Mouse (Mus musculus): Measurements from ENCODE around the gene Olfm2. TPM values are rescaled to one million over a fixed set of nuclear protein-coding genes. Genes with fewer than 3 reads are reported as not detected.

The Olfm2 gene
- polyA plus RNA-seq, 1 experiment from 2014 or later = 13.8 TPM

DNA sequence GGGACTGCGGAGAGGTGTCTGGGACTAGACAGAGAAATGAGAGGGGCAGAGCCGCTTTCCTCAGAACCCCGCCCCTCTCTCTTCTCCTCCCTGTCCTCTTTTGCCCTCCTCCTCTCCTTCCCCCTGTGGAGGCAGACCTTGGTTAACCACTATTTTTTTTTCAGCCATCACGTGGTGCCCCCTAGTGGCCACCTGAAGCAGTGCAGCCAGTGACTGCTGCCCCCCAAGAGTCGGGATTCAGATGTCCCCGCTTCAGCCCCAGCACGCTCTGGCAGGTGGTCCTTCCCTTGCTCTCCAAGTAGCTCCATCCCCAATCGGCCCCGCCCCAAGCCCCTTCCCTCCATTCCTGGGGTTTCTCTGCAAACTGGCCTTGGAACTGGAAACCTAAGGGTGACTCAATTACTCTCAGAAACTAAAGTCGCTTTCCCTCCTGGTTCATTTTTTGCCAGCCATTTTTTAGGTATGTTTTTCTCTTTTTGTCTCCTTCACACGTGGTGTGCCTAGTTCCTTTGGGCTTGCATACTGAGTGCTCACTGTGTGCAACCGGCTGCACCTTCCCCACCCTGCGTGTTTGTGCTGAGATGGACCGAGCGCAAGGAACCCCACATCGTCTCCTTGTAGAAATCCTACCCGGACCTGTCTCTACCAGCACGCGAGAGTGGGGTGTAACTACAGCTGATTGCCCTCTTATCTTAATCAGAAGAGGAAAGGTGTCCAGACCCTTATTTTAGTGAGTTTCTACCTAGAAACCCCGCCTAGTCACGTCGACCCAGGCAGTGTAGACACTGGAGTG, 2.0 kb downstream of the Olfm2 start:
- Histone ChIP-seq H3K4me3 (replicated peaks) (no peak overlapping the region), H3K4me2 (replicated peaks) (no peak overlapping the region), H3K36me3 (no peaks in the 10 kb centered on the region), H3K4me1 (peaks cover 22% of the 10 kb centered on the region), H3K27ac (replicated peaks) (no peak overlapping the region), H3K27me3 (peaks cover 44% of the 10 kb centered on the region), H3K9ac (no peak overlapping the region), H3K9me3 (replicated peaks) (no peaks in the 10 kb centered on the region)
- 12% methylated on average over 22 of the region's 22 CpGs for WGBS
- ATAC-seq (ENCODE audit: insufficient number of reproducible peaks, low FRiP score, low TSS enrichment, low read depth) = no peak

DNA sequence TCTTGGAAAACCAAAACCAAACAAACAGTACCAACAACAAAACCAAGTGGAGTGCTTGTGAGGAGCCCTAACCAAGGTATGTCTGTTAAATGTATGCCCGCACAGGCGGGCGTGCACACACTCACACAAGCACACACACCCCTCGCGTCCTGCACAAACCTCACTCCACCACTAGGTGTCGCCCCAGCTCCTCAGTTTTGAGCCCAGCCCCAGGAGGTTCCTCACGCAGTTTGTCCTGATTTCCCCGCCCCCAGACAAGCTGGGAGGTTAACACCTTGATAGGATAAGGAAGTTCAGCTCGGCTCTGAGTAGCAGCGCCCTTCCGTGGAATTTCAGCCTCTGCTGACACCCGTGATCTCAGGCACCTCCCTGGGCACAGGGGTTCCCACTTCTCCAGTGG, 5.7 kb downstream of the Olfm2 start:
- under 1% methylated on average over 12 of the region's 12 CpGs for WGBS
- H3K9me3 ChIP-seq (replicated peaks) = no peaks in the 10 kb centered on the region
- no peaks in the 10 kb centered on the region for H3K36me3 ChIP-seq
- peak overlapping the region; percentile 24 for H3K4me3 ChIP-seq (replicated peaks)
- peak overlapping the region; percentile 43 for H3K4me2 ChIP-seq (replicated peaks)
- ATAC-seq (ENCODE audit: insufficient number of reproducible peaks, low FRiP score, low TSS enrichment, low read depth) = peak; percentile 78
- no peak overlapping the region for H3K27ac ChIP-seq (replicated peaks)
- no peak overlapping the region for H3K9ac ChIP-seq
- peaks cover 23% of the 10 kb centered on the region for H3K27me3 ChIP-seq
- peaks cover 11% of the 10 kb centered on the region; the same call in 1 of the 2 replicates for H3K4me1 ChIP-seq

DNA sequence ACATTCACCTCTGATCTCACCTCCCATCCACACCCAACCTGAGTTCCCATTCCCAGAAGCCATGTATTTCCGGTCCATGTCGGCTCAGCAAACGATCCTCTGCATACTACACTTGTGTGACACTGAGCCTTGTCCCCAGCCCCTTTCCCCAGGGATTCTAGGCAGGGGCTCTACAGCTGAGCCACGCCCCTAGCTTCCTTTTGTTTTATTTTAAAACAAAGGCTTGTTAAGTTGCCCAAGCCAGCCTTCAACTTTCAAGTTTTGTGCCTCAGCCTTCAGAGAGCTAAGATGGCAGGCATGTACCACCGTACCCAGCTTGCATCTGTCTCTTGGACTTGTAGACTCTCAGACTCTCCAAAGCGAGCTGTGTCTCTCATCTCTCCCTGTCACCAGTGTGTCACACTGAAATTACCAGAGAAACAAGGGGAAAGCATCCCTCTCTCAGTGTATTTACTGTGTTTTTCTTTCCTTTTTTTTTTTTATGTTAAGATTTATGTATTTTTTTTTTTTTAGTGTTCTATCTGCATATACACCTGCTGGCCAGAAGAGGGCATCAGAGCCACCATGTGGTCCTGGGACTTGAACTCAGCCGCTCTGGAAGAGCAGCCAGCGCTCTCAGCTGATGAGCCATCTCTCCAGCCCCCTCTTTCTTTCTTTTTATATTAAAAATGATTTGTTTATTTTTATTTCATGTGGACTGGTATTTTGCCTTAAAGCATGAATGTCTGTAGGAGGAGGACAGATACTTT, 7.7 kb downstream of the Olfm2 start:
- 44% methylated on average over 8 of the region's 8 CpGs for WGBS
- H3K9ac ChIP-seq = no peak overlapping the region
- H3K4me3 ChIP-seq (replicated peaks) = no peak overlapping the region
- H3K9me3 ChIP-seq (replicated peaks) = no peaks in the 10 kb centered on the region
- no peak overlapping the region for H3K27ac ChIP-seq (replicated peaks)
- no peaks in the 10 kb centered on the region for H3K36me3 ChIP-seq
- no peak overlapping the region for H3K4me2 ChIP-seq (replicated peaks)
- peaks cover 7% of the 10 kb centered on the region; the same call in 1 of the 2 replicates for H3K4me1 ChIP-seq
- no peak for ATAC-seq (ENCODE audit: insufficient number of reproducible peaks, low FRiP score, low TSS enrichment, low read depth)
- peaks cover 3% of the 10 kb centered on the region; the same call in 1 of the 2 replicates for H3K27me3 ChIP-seq

DNA sequence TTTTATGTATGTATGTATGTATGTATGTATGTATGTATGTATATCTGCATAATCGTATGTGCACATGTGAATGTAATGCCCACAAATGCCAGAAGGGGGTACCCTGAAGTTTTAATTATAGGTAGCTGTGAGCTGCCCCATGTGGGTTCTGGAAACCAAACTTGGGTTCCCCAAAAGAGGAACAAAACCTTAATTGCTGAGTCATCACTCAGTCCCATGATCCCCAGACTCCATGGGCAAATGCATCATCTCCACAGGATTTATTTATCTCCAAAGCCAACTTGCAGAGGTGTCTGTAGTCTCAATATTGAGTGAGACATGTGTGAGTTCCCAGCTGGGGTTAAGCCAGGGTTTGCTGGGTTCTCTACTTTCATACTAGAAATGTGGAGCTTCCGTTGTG, 8.9 kb downstream of the Olfm2 start:
- H3K36me3 ChIP-seq = no peaks in the 10 kb centered on the region
- H3K9me3 ChIP-seq (replicated peaks) = no peaks in the 10 kb centered on the region
- no peak overlapping the region for H3K4me2 ChIP-seq (replicated peaks)
- H3K27ac ChIP-seq (replicated peaks) = no peak overlapping the region
- no peak for ATAC-seq (ENCODE audit: insufficient number of reproducible peaks, low FRiP score, low TSS enrichment, low read depth)
- H3K9ac ChIP-seq = no peak overlapping the region
- 90% methylated on average over 2 of the region's 2 CpGs for WGBS
- peaks cover 7% of the 10 kb centered on the region; the same call in 1 of the 2 replicates for H3K4me1 ChIP-seq
- H3K4me3 ChIP-seq (replicated peaks) = no peak overlapping the region
- no peaks in the 10 kb centered on the region for H3K27me3 ChIP-seq

DNA sequence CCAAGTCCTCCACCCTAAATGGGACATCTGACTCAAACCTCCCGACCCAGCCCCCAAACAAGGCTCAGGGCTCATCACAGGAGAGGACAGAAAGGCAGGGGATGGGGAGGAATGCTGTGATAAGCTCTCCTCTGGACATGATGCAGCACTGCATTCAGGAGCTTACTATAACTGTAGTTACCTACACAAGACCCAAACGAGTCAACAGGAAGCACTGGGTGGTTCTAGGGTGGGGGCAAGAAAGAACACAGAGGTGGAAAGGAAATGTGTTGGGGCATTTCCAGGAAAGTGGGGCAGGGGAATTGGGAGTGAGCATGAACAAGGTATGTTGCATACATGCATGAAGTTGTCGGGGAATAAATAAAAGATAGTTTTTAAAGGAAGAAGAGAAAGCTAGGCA, 11.5 kb downstream of the Olfm2 start:
- no peaks in the 10 kb centered on the region for H3K9me3 ChIP-seq (replicated peaks)
- WGBS = 71% methylated on average over 3 of the region's 3 CpGs
- no peak overlapping the region for H3K9ac ChIP-seq
- H3K4me3 ChIP-seq (replicated peaks) = no peak overlapping the region
- H3K27ac ChIP-seq (replicated peaks) = no peak overlapping the region
- no peaks in the 10 kb centered on the region for H3K4me1 ChIP-seq
- H3K36me3 ChIP-seq = no peaks in the 10 kb centered on the region
- H3K27me3 ChIP-seq = no peaks in the 10 kb centered on the region; the same call in 1 of the 2 replicates
- ATAC-seq (ENCODE audit: insufficient number of reproducible peaks, low FRiP score, low TSS enrichment, low read depth) = no peak
- no peak overlapping the region for H3K4me2 ChIP-seq (replicated peaks)

DNA sequence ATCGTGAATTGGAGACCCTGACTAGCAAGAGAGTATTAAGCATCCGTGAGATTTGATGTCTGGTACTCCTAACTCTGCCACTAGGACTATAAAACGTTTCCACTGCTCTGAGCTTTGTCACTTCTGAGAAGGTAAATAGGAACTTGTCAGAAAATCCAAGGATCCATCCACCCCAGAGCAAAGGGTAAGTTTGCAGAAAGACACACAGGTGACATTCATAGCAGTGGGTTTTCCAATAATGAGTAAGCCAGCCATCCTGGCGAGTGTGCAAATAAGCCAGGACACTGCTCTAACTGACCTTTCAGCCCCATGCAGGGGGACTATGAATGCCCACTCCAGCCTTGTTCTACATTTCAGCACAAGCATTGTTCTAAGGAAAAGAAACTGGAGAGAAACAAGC, 14.4 kb downstream of the Olfm2 start:
- Histone ChIP-seq H3K4me3 (replicated peaks) (no peak overlapping the region), H3K4me2 (replicated peaks) (no peak overlapping the region), H3K27ac (replicated peaks) (no peak overlapping the region), H3K4me1 (peaks cover 12% of the 10 kb centered on the region), H3K9me3 (replicated peaks) (no peaks in the 10 kb centered on the region), H3K9ac (no peak overlapping the region), H3K27me3 (peaks cover 27% of the 10 kb centered on the region), H3K36me3 (no peaks in the 10 kb centered on the region)
- ATAC-seq (ENCODE audit: insufficient number of reproducible peaks, low FRiP score, low TSS enrichment, low read depth) = no peak
- WGBS = 69% methylated on average over 4 of the region's 4 CpGs

DNA sequence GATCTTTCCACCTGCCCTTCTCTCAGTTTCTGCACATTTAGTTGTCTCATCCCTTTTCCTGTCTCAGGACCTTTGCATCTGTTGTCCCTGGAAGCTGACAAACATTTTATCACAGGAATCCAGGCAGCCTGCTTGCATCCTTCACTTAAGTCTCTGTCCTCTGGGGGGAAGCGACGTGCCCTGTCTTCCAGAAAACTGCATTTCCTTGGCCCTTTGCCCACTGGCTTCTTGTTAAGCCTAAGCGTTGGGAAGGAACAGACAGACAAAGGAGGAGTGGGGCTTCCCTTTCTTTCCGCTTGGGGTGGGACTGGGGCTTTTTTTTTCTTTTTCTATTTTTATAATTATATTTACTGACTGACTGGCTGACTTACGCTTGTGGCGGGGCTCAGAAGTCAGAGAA, 16.7 kb downstream of the Olfm2 start:
- no peak for ATAC-seq (ENCODE audit: insufficient number of reproducible peaks, low FRiP score, low TSS enrichment, low read depth)
- Histone ChIP-seq H3K9ac (no peak overlapping the region), H3K9me3 (replicated peaks) (no peaks in the 10 kb centered on the region), H3K4me2 (replicated peaks) (no peak overlapping the region), H3K27ac (replicated peaks) (no peak overlapping the region), H3K4me1 (peaks cover 25% of the 10 kb centered on the region), H3K36me3 (no peaks in the 10 kb centered on the region), H3K4me3 (replicated peaks) (no peak overlapping the region), H3K27me3 (peaks cover 50% of the 10 kb centered on the region)
- 24% methylated on average over 6 of the region's 6 CpGs for WGBS

DNA sequence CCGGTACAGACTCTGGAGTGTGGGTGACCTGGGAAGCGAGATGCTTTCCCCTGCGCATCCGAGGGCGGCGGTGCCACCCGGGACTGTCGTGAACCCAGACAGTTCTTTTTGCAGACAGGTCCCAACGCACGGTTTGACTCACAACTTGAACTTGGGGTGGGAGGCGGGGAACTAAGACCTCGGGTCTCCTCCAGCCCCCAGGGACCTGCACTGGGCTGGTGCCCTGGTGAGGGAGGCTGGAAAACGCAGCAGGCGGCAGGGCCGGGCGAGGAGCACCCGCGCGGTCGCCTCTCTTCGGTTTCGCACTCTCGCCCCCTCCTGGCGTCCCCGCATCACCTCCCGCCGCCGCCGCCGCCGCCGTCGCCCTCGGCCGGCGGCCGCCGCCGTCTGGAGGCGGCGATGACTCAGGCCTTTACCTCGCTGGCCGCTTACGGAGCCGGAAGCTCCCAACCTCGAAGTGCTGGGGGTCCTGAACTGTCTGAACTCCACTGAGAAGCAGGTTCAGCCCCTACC, 18.5 kb downstream of the Olfm2 start:
- Histone ChIP-seq H3K27ac (replicated peaks) (no peak overlapping the region), H3K9ac (peak overlapping the region; percentile 31), H3K4me2 (replicated peaks) (peak overlapping the region; percentile 98), H3K4me3 (replicated peaks) (peak overlapping the region; percentile 52), H3K4me1 (peaks cover 25% of the 10 kb centered on the region), H3K9me3 (replicated peaks) (no peaks in the 10 kb centered on the region), H3K27me3 (peaks cover 57% of the 10 kb centered on the region), H3K36me3 (no peaks in the 10 kb centered on the region)
- WGBS = under 1% methylated on average over 46 of the region's 46 CpGs
- 0 out of 2 replicates have a peak, but pooled peaks have one; percentile 37 for ATAC-seq (ENCODE audit: insufficient number of reproducible peaks, low FRiP score, low TSS enrichment, low read depth)

DNA sequence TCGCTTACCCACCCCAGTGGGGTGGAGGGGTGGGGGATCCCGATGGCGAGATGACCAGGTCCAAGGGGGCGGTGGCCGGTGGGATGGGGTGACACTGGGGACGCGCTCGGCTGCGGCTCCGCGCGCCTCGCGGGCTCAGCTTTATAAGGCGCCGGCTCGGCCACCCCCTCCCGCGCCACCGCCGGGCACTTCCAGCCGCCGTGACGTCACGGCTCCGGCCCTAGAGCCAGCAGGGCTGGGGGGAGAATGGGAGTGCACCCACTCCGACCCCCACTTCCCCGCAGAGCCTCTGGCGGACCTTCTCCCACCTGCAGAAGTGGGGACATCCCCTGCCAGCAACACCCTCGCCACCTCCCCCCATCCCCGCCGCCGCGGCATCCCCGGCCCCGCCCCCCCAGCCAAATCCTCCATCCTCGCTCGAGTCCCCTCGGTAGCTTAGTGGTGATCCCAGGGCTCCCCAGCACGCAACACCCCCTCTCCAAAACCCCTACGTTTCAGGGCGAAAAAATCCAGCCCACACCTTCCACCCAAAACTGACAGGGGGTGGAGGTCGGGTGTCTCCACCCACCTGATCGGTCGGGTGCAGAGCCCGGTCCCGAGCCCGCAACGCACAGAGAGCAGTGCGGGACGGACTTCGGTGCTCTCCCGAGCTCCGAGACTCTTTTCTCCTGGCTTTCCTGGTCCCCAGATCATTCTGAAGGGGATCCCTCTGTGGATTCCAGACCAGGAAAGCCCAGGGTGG, 19.1 kb downstream of the Olfm2 start:
- H3K4me3 ChIP-seq (replicated peaks) = peak overlapping the region; percentile 52
- peak overlapping the region; percentile 31 for H3K9ac ChIP-seq
- H3K4me1 ChIP-seq = peaks cover 25% of the 10 kb centered on the region
- no peak for ATAC-seq (ENCODE audit: insufficient number of reproducible peaks, low FRiP score, low TSS enrichment, low read depth)
- H3K27ac ChIP-seq (replicated peaks) = no peak overlapping the region
- under 1% methylated on average over 54 of the region's 54 CpGs for WGBS
- no peaks in the 10 kb centered on the region for H3K9me3 ChIP-seq (replicated peaks)
- peaks cover 57% of the 10 kb centered on the region for H3K27me3 ChIP-seq
- H3K36me3 ChIP-seq = no peaks in the 10 kb centered on the region
- peak overlapping the region; percentile 98 for H3K4me2 ChIP-seq (replicated peaks)

DNA sequence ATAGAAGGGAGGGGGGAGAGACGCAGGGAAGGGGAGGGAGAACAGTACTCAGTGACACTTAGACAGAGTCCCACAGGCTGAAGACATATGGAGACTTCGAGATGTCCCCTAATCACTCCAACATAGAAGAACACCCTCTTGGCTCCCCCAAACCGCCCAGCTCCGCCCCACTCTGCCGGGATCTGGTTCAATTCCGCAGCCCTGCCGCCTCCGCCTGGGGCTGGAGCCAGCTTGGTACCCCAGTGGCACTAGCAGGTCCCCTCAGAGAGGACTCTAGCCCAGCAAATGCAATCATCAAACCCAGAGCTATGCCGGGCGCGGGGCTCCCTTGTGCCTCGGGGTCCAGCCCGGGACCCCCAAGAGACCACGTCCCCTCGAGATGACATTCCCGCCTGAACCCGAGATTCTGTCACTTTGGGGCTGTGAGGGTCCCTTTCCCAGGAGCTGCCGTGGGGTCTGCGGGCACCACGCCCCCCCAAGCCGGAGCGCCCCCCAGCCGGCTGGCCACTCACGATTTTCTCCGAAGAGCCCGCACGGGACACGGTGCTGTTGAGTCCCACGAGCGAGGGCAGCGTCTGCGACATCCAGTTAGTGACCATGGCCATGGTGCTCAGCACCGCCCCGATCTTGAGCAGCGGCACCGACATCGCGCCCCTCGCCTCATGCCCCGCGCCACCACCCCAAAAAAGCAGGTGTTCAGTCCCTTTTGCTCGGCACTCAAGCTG, 19.9 kb downstream of the Olfm2 start:
- Histone ChIP-seq H3K27me3 (peaks cover 57% of the 10 kb centered on the region), H3K9me3 (replicated peaks) (no peaks in the 10 kb centered on the region), H3K4me2 (replicated peaks) (peak overlapping the region; percentile 98), H3K4me3 (replicated peaks) (peak overlapping the region; percentile 52), H3K36me3 (no peaks in the 10 kb centered on the region), H3K4me1 (peaks cover 25% of the 10 kb centered on the region), H3K9ac (peak overlapping the region; percentile 31), H3K27ac (replicated peaks) (no peak overlapping the region)
- WGBS = 1% methylated on average over 41 of the region's 42 CpGs
- ATAC-seq (ENCODE audit: insufficient number of reproducible peaks, low FRiP score, low TSS enrichment, low read depth) = no peak
